Mouse (Mus musculus) midbrain, embryonic 11.5 days (tissue): ENCODE results near the gene Sorcs2. TPM values are rescaled to one million over a fixed set of nuclear protein-coding genes. Genes with fewer than 3 reads are reported as not detected.

Experiments
- ATAC-seq: fragments of 200-750 bp; cut with Nextera tagmentation; 2 replicates; pipeline ENCODE4 v1.8.0; 2017; ENCODE audit warnings: moderate TSS enrichment, moderate library complexity; ENCODE audit not compliant: low FRiP score
- DNase-seq: peaks from one replicate; pipeline ENCODE4 v3.0.0; 2015; ENCODE audit warnings: low spot score; ENCODE audit errors: missing footprints
- H3K27ac ChIP-seq: fragments of 300-500 bp; sonication (generic); 2 replicates; pipeline ENCODE4 v1.5.1; 2014; ENCODE audit warnings: low read depth, low read length
- H3K27me3 ChIP-seq: fragments of 300-500 bp; sonication (generic); 2 replicates; pipeline ENCODE4 v1.6.1; 2014; ENCODE audit warnings: mild to moderate bottlenecking, low read length, moderate library complexity, mixed read lengths; ENCODE audit not compliant: control insufficient read depth, insufficient read depth
- H3K36me3 ChIP-seq: fragments of 300-500 bp; sonication (generic); 2 replicates; pipeline ENCODE4 v1.6.1; 2014; ENCODE audit warnings: mild to moderate bottlenecking, low read length, moderate library complexity, mixed read lengths; ENCODE audit not compliant: control insufficient read depth, insufficient read depth
- H3K4me1 ChIP-seq: fragments of 300-500 bp; sonication (generic); 2 replicates; pipeline ENCODE4 v1.6.1; 2014; ENCODE audit warnings: low read length; ENCODE audit not compliant: control insufficient read depth, insufficient read depth
- H3K4me2 ChIP-seq: fragments of 300-500 bp; sonication (generic); 2 replicates; pipeline ENCODE4 v1.6.1; 2014; ENCODE audit warnings: mild to moderate bottlenecking, moderate library complexity
- H3K4me3 ChIP-seq: fragments of 300-500 bp; sonication (generic); 2 replicates; pipeline ENCODE4 v1.5.1; 2014; ENCODE audit warnings: low read depth, low read length
- H3K9ac ChIP-seq: fragments of 300-500 bp; sonication (generic); 2 replicates; pipeline ENCODE4 v1.6.1; 2014; ENCODE audit warnings: low read length
- H3K9me3 ChIP-seq: fragments of 300-500 bp; sonication (generic); 2 replicates; pipeline ENCODE4 v1.6.1; 2016; ENCODE audit warnings: low read length; ENCODE audit not compliant: control insufficient read depth
- WGBS: fragments of 180-500 bp; shearing (Covaris S2); extraction: QIAGEN DNeasy Blood & Tissue Kit; methylation state at CpG from one replicate; pipeline ENCODE4 v1.1.7; 2014; 5-methylcytosine and 5-hydroxymethylcytosine counted together
- polyA plus RNA-seq: library from polyadenylated mRNA; unstranded; fragments of >200 nt; fragmentation: Nextera tagmentation; extraction: Ambion mirVana; gene quantifications from 2 replicates; pipeline ENCODE4 v1.2.1, GENCODE M21; 2014

The Sorcs2 gene
- polyA plus RNA-seq, 1 experiment from 2014 or later: 7.3 TPM

DNA sequence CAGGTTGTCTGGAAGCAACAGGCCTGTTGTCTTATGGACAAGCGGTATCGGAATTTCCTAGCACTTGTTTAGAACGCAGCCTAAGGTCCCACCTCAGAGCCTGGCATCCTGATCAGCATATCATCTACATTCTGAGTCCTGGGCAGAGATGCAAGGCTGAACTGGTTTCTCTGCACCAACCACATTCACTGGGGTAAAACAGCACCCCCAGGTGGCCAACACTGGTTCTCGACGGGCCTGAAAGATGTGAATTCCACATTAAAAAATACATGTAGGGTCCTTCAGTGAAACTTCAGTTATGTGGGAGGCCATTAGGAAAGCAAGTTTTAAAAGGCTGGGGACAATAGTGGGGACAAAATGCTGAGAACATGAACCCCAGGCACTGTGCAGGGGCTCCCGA is 174.2 kb downstream of the Sorcs2 start:
- ATAC-seq: no peak
- Histone ChIP-seq H3K4me1 (peaks cover 28% of the 10 kb centered on the region), H3K9ac (no peak overlapping the region), H3K4me3 (no peak overlapping the region), H3K36me3 (no peaks in the 10 kb centered on the region), H3K27me3 (no peaks in the 10 kb centered on the region), H3K27ac (no peak overlapping the region), H3K9me3 (no peaks in the 10 kb centered on the region), H3K4me2 (no peak overlapping the region)
- DNase-seq: peak; percentile 94
- WGBS: 63% methylated on average over 6 of the region's 6 CpGs

DNA sequence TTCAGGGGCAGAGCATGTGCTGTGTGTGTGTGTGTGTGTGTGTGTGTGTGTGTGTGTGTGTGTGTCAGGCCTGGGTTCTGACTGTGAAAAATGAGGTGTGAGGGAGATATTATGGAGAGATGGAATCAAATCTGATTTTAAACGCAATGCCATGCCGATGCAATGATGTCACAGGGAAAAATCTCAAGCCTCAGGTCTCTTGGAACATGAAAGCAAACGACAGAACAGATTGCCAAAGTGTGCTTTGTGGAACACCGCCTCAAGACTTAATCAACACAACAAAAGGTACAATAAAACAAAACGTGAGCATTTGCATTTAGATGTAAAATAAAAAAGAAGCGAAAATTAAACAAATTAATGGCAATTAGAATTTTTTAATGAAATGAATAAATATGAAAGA is 177.3 kb downstream of the Sorcs2 start:
- Histone ChIP-seq H3K4me3 (no peak overlapping the region), H3K4me1 (peaks cover 10% of the 10 kb centered on the region), H3K4me2 (no peak overlapping the region), H3K27me3 (no peaks in the 10 kb centered on the region), H3K9ac (no peak overlapping the region), H3K36me3 (no peaks in the 10 kb centered on the region), H3K27ac (no peak overlapping the region), H3K9me3 (no peaks in the 10 kb centered on the region)
- ATAC-seq: no peak
- 62% methylated on average over 6 of the region's 6 CpGs for whole genome bisulfite sequencing
- DNase-seq: peak; percentile 57

DNA sequence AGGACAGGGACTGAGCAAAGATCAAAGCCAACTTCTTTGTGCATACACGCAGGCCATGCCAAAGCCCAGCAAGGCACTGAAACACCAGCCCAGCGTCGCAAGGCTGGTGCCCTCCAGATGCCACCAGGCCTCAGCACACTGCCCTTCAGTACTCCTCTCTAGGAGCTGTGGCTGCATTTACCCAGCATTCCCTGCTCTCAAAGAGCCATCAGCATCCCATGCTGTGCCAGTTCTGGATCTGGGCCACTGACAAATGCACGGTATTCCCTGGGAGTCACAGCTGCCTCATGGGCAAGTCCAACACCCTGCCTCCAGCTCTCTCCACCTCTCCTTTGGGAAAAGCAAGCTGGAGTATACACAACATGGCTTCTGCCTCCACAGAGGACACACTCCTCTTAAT is 177.8 kb downstream of the Sorcs2 start:
- Histone ChIP-seq H3K36me3 (no peaks in the 10 kb centered on the region), H3K4me3 (no peak overlapping the region), H3K9me3 (no peaks in the 10 kb centered on the region), H3K4me2 (no peak overlapping the region), H3K9ac (no peak overlapping the region), H3K27ac (no peak overlapping the region), H3K27me3 (no peaks in the 10 kb centered on the region), H3K4me1 (peaks cover 10% of the 10 kb centered on the region)
- WGBS: 70% methylated on average over 4 of the region's 4 CpGs
- no peak for ATAC-seq
- DNase-seq: peak; percentile 72

DNA sequence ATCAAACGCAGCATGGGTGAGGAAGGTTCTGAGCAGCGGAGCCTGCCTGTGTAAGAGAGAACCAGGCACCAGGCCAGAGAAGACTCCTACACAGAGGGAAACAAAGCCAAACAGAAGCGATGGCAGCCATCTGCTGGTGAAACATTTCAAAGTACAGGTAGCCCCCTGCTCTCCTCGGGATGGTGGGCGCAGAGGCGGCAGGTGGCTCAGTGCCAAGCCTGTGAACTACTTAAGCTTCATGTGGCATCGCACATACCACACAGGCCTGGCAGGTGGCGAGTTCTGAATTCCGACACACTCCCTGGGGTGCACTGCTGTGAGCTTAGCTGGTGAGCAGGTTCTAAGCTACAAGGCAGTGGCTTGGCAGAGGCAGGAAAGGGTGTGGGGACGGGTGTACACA is 184.6 kb downstream of the Sorcs2 start:
- ATAC-seq: no peak
- no peaks in the 10 kb centered on the region for H3K27me3 ChIP-seq
- 87% methylated on average over 10 of the region's 10 CpGs for WGBS
- no peak for DNase-seq
- H3K27ac ChIP-seq: no peak overlapping the region
- no peak overlapping the region for H3K4me3 ChIP-seq
- no peak overlapping the region for H3K9ac ChIP-seq
- H3K36me3 ChIP-seq: no peaks in the 10 kb centered on the region
- peaks cover 5% of the 10 kb centered on the region for H3K9me3 ChIP-seq
- no peaks in the 10 kb centered on the region for H3K4me1 ChIP-seq
- H3K4me2 ChIP-seq: no peak overlapping the region

DNA sequence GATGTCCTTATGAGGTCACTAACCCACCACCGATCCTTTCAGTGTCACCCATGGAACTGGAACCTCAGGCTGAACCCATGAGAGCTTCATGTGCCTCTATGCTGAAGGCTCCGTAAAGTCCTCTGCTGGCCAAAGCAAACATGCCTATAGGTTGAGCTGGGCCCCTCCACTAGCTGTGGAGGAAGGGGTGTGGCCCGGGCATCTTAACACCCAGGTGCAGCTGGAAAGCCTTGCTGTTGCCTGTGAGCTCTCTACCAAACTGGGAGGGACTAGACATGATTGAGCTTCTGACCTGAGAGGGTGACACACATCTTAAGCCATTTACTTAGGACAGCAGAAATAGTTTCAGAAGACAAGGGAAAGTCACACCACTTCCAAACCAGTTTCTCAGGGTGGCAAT is 189.1 kb downstream of the Sorcs2 start:
- Histone ChIP-seq H3K27me3 (no peaks in the 10 kb centered on the region), H3K9me3 (no peaks in the 10 kb centered on the region), H3K4me2 (no peak overlapping the region), H3K27ac (no peak overlapping the region), H3K36me3 (no peaks in the 10 kb centered on the region), H3K4me1 (no peaks in the 10 kb centered on the region), H3K4me3 (no peak overlapping the region), H3K9ac (no peak overlapping the region)
- WGBS: 90% methylated on average over 3 of the region's 3 CpGs
- ATAC-seq: no peak
- DNase-seq: no peak

DNA sequence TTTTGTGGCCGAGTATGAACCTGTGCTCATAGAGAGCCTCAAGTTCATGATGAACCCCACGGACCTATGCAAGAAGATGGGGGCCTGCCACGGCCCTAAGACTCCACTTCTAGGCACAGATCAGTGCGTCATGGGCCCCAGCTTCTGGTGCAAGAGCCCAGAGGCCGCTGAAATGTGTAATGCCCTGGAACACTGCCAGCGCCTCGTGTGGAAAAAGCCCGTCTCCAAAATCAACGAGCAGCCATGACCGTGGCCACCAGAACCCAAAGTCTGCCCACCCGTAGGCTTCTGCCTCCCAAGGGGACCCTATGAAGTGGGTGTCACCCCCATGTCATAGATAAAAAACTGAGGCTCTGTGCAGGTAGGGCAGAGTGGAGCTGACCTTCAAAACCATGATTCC is 192.5 kb downstream of the Sorcs2 start:
- Histone ChIP-seq H3K27me3 (no peaks in the 10 kb centered on the region), H3K4me1 (no peaks in the 10 kb centered on the region), H3K36me3 (no peaks in the 10 kb centered on the region), H3K27ac (no peak overlapping the region), H3K4me3 (no peak overlapping the region), H3K9ac (no peak overlapping the region), H3K9me3 (no peaks in the 10 kb centered on the region), H3K4me2 (no peak overlapping the region)
- no peak for DNase-seq
- WGBS: 89% methylated on average over 11 of the region's 11 CpGs
- no peak for ATAC-seq

DNA sequence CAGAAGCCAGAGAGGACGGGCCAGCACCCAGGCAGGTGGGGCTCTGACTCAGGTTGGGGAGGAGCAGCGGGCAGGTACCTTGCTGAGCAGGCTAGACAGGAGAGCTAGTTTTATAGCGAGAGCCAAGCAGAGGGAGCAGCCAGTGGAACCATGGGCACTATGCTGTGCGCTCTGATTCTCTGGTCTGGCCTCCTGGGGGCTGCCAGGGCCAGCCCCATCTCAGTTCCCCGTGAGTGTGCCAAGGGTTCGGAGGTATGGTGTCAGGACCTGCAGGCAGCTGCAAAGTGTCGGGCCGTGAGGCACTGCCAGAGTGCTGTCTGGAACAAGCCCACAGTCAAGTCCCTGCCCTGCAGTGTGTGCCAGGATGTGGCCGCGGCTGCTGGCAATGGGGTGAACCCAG is 194.0 kb downstream of the Sorcs2 start, which contains the start of gene Psapl1:
Gene Psapl1, plus strand, starts transcription at position 106 of the 400 bp plus-strand sequence.
- Histone ChIP-seq H3K4me1 (no peaks in the 10 kb centered on the region), H3K4me3 (no peak within 1 kb of the TSS)
- 91% methylated on average over 10 of the region's 10 CpGs for WGBS

DNA sequence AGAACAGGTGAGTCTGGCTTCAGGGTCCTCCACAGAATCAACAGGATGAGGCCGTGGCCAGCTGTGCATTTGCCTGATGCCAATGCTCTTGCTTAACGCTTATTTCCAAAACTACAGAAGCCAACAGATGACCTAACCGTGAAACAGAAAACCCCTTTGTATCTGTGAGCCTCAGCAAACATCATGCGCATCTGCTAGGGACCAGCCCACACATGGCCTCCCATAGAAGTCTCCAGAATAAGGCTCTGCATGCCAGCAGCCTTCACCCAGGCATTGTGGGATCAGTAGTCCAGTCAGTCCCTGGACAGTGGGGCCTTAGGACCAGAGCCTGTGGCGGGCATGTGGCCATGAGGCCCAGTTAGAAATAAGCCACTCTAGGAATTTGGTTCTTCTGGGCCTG is 194.5 kb downstream of the Sorcs2 start:
- no peaks in the 10 kb centered on the region for H3K4me1 ChIP-seq
- H3K9me3 ChIP-seq: no peaks in the 10 kb centered on the region
- no peak overlapping the region for H3K4me3 ChIP-seq
- H3K36me3 ChIP-seq: no peaks in the 10 kb centered on the region
- no peak overlapping the region for H3K9ac ChIP-seq
- ATAC-seq (no peak), DNase-seq (peak; percentile 70)
- no peak overlapping the region for H3K27ac ChIP-seq
- H3K27me3 ChIP-seq: no peaks in the 10 kb centered on the region
- WGBS: 93% methylated on average over 5 of the region's 5 CpGs
- no peak overlapping the region for H3K4me2 ChIP-seq

More for the DNA sequence above, 194.0 kb downstream of the Sorcs2 start, which contains the start of gene Psapl1:
- H3K36me3 ChIP-seq: no peaks in the 10 kb centered on the region
- no peak within 1 kb of the TSS for H3K9ac ChIP-seq
- no peak within 1 kb of the TSS for H3K27ac ChIP-seq
- H3K27me3 ChIP-seq: no peaks in the 10 kb centered on the region
- DNase-seq (no peak), ATAC-seq (no peak)
- no peak within 1 kb of the TSS for H3K4me2 ChIP-seq
- no peaks in the 10 kb centered on the region for H3K9me3 ChIP-seq

DNA sequence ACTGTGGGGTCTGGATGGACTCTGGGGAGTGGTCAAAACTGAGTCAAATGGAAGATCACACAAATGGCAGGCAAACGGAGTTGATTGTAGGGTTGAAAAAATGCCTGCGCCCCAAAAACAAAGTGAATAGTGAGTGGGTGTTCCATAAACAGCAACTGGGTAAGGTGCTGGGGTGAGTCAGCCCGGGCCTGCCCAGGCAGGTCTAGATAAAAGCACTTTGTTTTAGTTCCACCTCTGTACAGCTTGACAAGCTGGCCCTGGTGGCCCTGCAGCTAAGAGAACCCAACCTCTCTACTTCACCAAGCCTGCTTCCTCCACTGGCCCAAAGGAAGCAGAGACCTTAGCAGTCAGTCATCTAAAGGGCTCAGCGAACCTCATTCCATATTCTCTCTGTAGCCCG is 195.2 kb downstream of the Sorcs2 start:
- no peaks in the 10 kb centered on the region for H3K36me3 ChIP-seq
- H3K9ac ChIP-seq: no peak overlapping the region
- peak; percentile 74 for DNase-seq
- H3K4me2 ChIP-seq: no peak overlapping the region
- no peak overlapping the region for H3K27ac ChIP-seq
- WGBS: 88% methylated on average over 5 of the region's 5 CpGs
- no peaks in the 10 kb centered on the region for H3K4me1 ChIP-seq
- no peaks in the 10 kb centered on the region for H3K9me3 ChIP-seq
- ATAC-seq: no peak
- H3K4me3 ChIP-seq: no peak overlapping the region
- no peaks in the 10 kb centered on the region for H3K27me3 ChIP-seq

DNA sequence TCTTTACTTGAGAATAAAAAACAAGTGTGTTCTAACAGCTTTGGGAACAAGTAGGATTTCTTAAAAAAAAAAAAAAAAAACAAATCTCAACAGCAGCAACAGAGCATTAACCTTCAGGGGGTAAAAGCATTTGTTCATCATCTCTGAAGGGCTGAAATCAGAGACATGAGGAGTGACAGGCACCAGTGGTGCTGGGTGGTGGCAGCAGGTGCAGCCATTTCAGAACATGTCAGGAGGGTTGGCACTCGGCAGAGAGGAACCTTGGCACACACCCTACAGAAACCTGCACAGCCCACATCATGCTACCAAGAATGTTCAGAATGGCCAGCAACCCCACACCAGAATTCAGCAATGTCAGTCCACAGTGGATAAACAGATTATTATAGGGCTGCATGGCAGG is 198.4 kb downstream of the Sorcs2 start:
- no peak overlapping the region for H3K4me2 ChIP-seq
- no peaks in the 10 kb centered on the region for H3K36me3 ChIP-seq
- no peak overlapping the region for H3K4me3 ChIP-seq
- no peaks in the 10 kb centered on the region for H3K27me3 ChIP-seq
- H3K4me1 ChIP-seq: peaks cover 8% of the 10 kb centered on the region
- DNase-seq: peak; percentile 49
- no peak overlapping the region for H3K9ac ChIP-seq
- H3K9me3 ChIP-seq: no peaks in the 10 kb centered on the region
- 94% methylated on average over 1 of the region's 1 CpGs for whole genome bisulfite sequencing
- no peak for ATAC-seq
- no peak overlapping the region for H3K27ac ChIP-seq
